Mouse (Mus musculus) brown adipose tissue, adult 24 weeks (tissue): ENCODE results near the gene Ctnna2. TPM values are rescaled to one million over a fixed set of nuclear protein-coding genes. Genes with fewer than 3 reads are reported as not detected.

Experiments used
- H3K27ac ChIP-seq: fragments of 200-500 bp; replicated peaks from 2 replicates; pipeline ENCODE4 v1.5.1; 2012; ENCODE audit warnings: low read depth, mild to moderate bottlenecking, low read length
- H3K4me1 ChIP-seq: fragments of 200-500 bp; 2 replicates; pipeline ENCODE4 v1.6.1; 2012; ENCODE audit warnings: low read length, mixed read lengths; ENCODE audit not compliant: control insufficient read depth, insufficient read depth, insufficient read length
- H3K4me3 ChIP-seq: fragments of 200-500 bp; 2 replicates; pipeline ENCODE4 v1.5.1; 2012; ENCODE audit warnings: low read depth, mild to moderate bottlenecking, low read length, moderate library complexity; ENCODE audit not compliant: insufficient read depth
- polyA plus RNA-seq: library from polyadenylated mRNA; stranded (reverse); fragments of >200 nt; gene quantifications from 2 replicates; pipeline ENCODE4 v1.2.4, GENCODE M21; 2012; ENCODE audit not compliant: missing spikeins, insufficient read depth, insufficient read length

Ctnna2 gene
- not detected in 2 replicates for polyA plus RNA-seq

GRCm38 (mm10) chr6:77979241-77979961 is at the start of gene Ctnna2:
Gene Ctnna2 (minus strand): TSS chr6:77979699.
- H3K4me1 ChIP-seq = no peaks in the 10 kb centered on the region
- no peak within 1 kb of the TSS for H3K27ac ChIP-seq
- H3K4me3 ChIP-seq = no peak within 1 kb of the TSS

- H3K4me1 ChIP-seq = no peaks in the 10 kb centered on the region
- H3K27ac ChIP-seq = no peak overlapping the region
- H3K4me3 ChIP-seq = no peak overlapping the region
Measured at GRCm38 (mm10) chr6:77980137-77981052, 896 bp upstream of the Ctnna2 start.

- Histone ChIP-seq H3K4me1 (no peaks in the 10 kb centered on the region), H3K4me3 (no peak overlapping the region), H3K27ac (no peak overlapping the region)
Measured at GRCm38 (mm10) chr6:77978476-77979240, 841 bp downstream of the Ctnna2 start.

GRCm38 (mm10) chr6:77970545-77971242 is 8.8 kb downstream of the Ctnna2 start:
- H3K27ac ChIP-seq = no peak overlapping the region
- no peaks in the 10 kb centered on the region for H3K4me1 ChIP-seq
- H3K4me3 ChIP-seq = no peak overlapping the region

GRCm38 (mm10) chr6:77969774-77970173 is 9.7 kb downstream of the Ctnna2 start:
- no peaks in the 10 kb centered on the region for H3K4me1 ChIP-seq
- no peak overlapping the region for H3K27ac ChIP-seq
- no peak overlapping the region for H3K4me3 ChIP-seq

- Histone ChIP-seq H3K4me3 (no peak overlapping the region), H3K4me1 (no peaks in the 10 kb centered on the region)
Measured at GRCm38 (mm10) chr6:77962011-77962410, 17.5 kb downstream of the Ctnna2 start.

GRCm38 (mm10) chr6:77951276-77951675 is 28.2 kb downstream of the Ctnna2 start:
- H3K4me1 ChIP-seq = no peaks in the 10 kb centered on the region
- H3K4me3 ChIP-seq = no peak overlapping the region
- H3K27ac ChIP-seq = no peak overlapping the region

More at GRCm38 (mm10) chr6:77962011-77962410, 17.5 kb downstream of the Ctnna2 start:
- H3K27ac ChIP-seq = no peak overlapping the region

- no peak overlapping the region for H3K27ac ChIP-seq
- H3K4me1 ChIP-seq = no peaks in the 10 kb centered on the region
- H3K4me3 ChIP-seq = no peak overlapping the region
Measured at GRCm38 (mm10) chr6:77950690-77951089, 28.8 kb downstream of the Ctnna2 start.

- Histone ChIP-seq H3K4me1 (no peaks in the 10 kb centered on the region), H3K4me3 (no peak overlapping the region)
Measured at GRCm38 (mm10) chr6:77929375-77929774, 50.1 kb downstream of the Ctnna2 start.

GRCm38 (mm10) chr6:77873150-77873549 is 106.3 kb downstream of the Ctnna2 start:
- H3K27ac ChIP-seq = no peak overlapping the region
- H3K4me1 ChIP-seq = no peaks in the 10 kb centered on the region
- no peak overlapping the region for H3K4me3 ChIP-seq

More at GRCm38 (mm10) chr6:77929375-77929774, 50.1 kb downstream of the Ctnna2 start:
- no peak overlapping the region for H3K27ac ChIP-seq

- no peak overlapping the region for H3K4me3 ChIP-seq
- no peak overlapping the region for H3K27ac ChIP-seq
Measured at GRCm38 (mm10) chr6:77869313-77869712, 110.2 kb downstream of the Ctnna2 start.

GRCm38 (mm10) chr6:77868119-77868518 is 111.4 kb downstream of the Ctnna2 start:
- Histone ChIP-seq H3K4me1 (no peaks in the 10 kb centered on the region), H3K4me3 (no peak overlapping the region), H3K27ac (no peak overlapping the region)

More at GRCm38 (mm10) chr6:77869313-77869712, 110.2 kb downstream of the Ctnna2 start:
- no peaks in the 10 kb centered on the region for H3K4me1 ChIP-seq

- H3K27ac ChIP-seq = no peak overlapping the region
- H3K4me1 ChIP-seq = no peaks in the 10 kb centered on the region
- no peak overlapping the region for H3K4me3 ChIP-seq
Measured at GRCm38 (mm10) chr6:77863379-77863778, 116.1 kb downstream of the Ctnna2 start.

GRCm38 (mm10) chr6:77862781-77863180 is 116.7 kb downstream of the Ctnna2 start:
- Histone ChIP-seq H3K4me1 (no peaks in the 10 kb centered on the region), H3K27ac (no peak overlapping the region), H3K4me3 (no peak overlapping the region)
